Mouse (Mus musculus): ENCODE measurements around the gene Iqcc. TPM values are rescaled to one million over a fixed set of nuclear protein-coding genes. Genes with fewer than 3 reads are reported as not detected.

Iqcc gene
- polyA plus RNA-seq, 1 experiment from 2014 or later, result 28.2 TPM

GRCm38 (mm10) chr4:129588865-129589264, 30.0 kb downstream of the Iqcc start:
- peaks cover 27% of the 10 kb centered on the region for H3K36me3 ChIP-seq (ENCODE audit: control insufficient read depth, insufficient read depth, low read length)
- no peak overlapping the region for H3K27ac ChIP-seq (ENCODE audit: low read depth, low read length)
- WGBS, result 72% methylated on average over 4 of the region's 4 CpGs
- H3K9ac ChIP-seq (replicated peaks; ENCODE audit: low read depth, low read length), result no peak overlapping the region
- no peak overlapping the region for H3K4me2 ChIP-seq (ENCODE audit: low read depth, low read length)
- no peak overlapping the region for H3K4me3 ChIP-seq (ENCODE audit: low read depth, low read length)
- no peak for ATAC-seq (ENCODE audit: low read depth)
- H3K27me3 ChIP-seq (ENCODE audit: control insufficient read depth, insufficient read depth, low read length), result no peaks in the 10 kb centered on the region
- H3K9me3 ChIP-seq (ENCODE audit: control insufficient read depth, low read length), result no peaks in the 10 kb centered on the region
- no peaks in the 10 kb centered on the region for H3K4me1 ChIP-seq (ENCODE audit: control insufficient read depth, insufficient read depth, low read length)

GRCm38 (mm10) chr4:129586943-129587342, 32.0 kb downstream of the Iqcc start:
- no peak for ATAC-seq (ENCODE audit: low read depth)
- H3K4me2 ChIP-seq (ENCODE audit: low read depth, low read length), result no peak overlapping the region
- peaks cover 18% of the 10 kb centered on the region; the same call in 1 of the 2 replicates for H3K36me3 ChIP-seq (ENCODE audit: control insufficient read depth, insufficient read depth, low read length)
- H3K9me3 ChIP-seq (ENCODE audit: control insufficient read depth, low read length), result no peaks in the 10 kb centered on the region
- WGBS, result 36% methylated on average over 1 of the region's 1 CpGs
- no peak overlapping the region for H3K9ac ChIP-seq (replicated peaks; ENCODE audit: low read depth, low read length)
- H3K4me3 ChIP-seq (ENCODE audit: low read depth, low read length), result no peak overlapping the region
- H3K27ac ChIP-seq (ENCODE audit: low read depth, low read length), result no peak overlapping the region
- no peaks in the 10 kb centered on the region for H3K4me1 ChIP-seq (ENCODE audit: control insufficient read depth, insufficient read depth, low read length)
- H3K27me3 ChIP-seq (ENCODE audit: control insufficient read depth, insufficient read depth, low read length), result no peaks in the 10 kb centered on the region

GRCm38 (mm10) chr4:129585773-129586172, 33.1 kb downstream of the Iqcc start:
- H3K4me2 ChIP-seq (ENCODE audit: low read depth, low read length), result no peak overlapping the region
- H3K27me3 ChIP-seq (ENCODE audit: control insufficient read depth, insufficient read depth, low read length), result no peaks in the 10 kb centered on the region
- no peak overlapping the region for H3K9ac ChIP-seq (replicated peaks; ENCODE audit: low read depth, low read length)
- peaks cover 6% of the 10 kb centered on the region; the same call in 1 of the 2 replicates for H3K36me3 ChIP-seq (ENCODE audit: control insufficient read depth, insufficient read depth, low read length)
- no peak overlapping the region for H3K4me3 ChIP-seq (ENCODE audit: low read depth, low read length)
- 76% methylated on average over 9 of the region's 9 CpGs for WGBS
- ATAC-seq (ENCODE audit: low read depth), result no peak
- no peak overlapping the region for H3K27ac ChIP-seq (ENCODE audit: low read depth, low read length)
- no peaks in the 10 kb centered on the region for H3K9me3 ChIP-seq (ENCODE audit: control insufficient read depth, low read length)
- no peaks in the 10 kb centered on the region for H3K4me1 ChIP-seq (ENCODE audit: control insufficient read depth, insufficient read depth, low read length)

- ATAC-seq (ENCODE audit: low read depth), result peak; percentile 63
- Histone ChIP-seq H3K4me1 (ENCODE audit: control insufficient read depth, insufficient read depth, low read length) (no peaks in the 10 kb centered on the region), H3K4me2 (ENCODE audit: low read depth, low read length) (peak overlapping the region; percentile 48)
Observed at GRCm38 (mm10) chr4:129584884-129585608, 33.9 kb downstream of the Iqcc start.

GRCm38 (mm10) chr4:129584370-129584769, 34.5 kb downstream of the Iqcc start:
- no peak overlapping the region for H3K27ac ChIP-seq (ENCODE audit: low read depth, low read length)
- no peak overlapping the region for H3K4me3 ChIP-seq (ENCODE audit: low read depth, low read length)
- no peaks in the 10 kb centered on the region for H3K36me3 ChIP-seq (ENCODE audit: control insufficient read depth, insufficient read depth, low read length)
- no peak for ATAC-seq (ENCODE audit: low read depth)
- 82% methylated on average over 1 of the region's 1 CpGs for WGBS
- no peaks in the 10 kb centered on the region for H3K9me3 ChIP-seq (ENCODE audit: control insufficient read depth, low read length)
- no peaks in the 10 kb centered on the region for H3K4me1 ChIP-seq (ENCODE audit: control insufficient read depth, insufficient read depth, low read length)
- H3K27me3 ChIP-seq (ENCODE audit: control insufficient read depth, insufficient read depth, low read length), result no peaks in the 10 kb centered on the region
- no peak overlapping the region for H3K9ac ChIP-seq (replicated peaks; ENCODE audit: low read depth, low read length)
- peak overlapping the region; percentile 48; the same call in 1 of the 2 replicates for H3K4me2 ChIP-seq (ENCODE audit: low read depth, low read length)

More at GRCm38 (mm10) chr4:129584884-129585608, 33.9 kb downstream of the Iqcc start:
- peak overlapping the region; percentile 25; the same call in 1 of the 2 replicates for H3K9ac ChIP-seq (replicated peaks; ENCODE audit: low read depth, low read length)
- 3% methylated on average over 36 of the region's 36 CpGs for WGBS
- no peak overlapping the region for H3K27ac ChIP-seq (ENCODE audit: low read depth, low read length)
- H3K27me3 ChIP-seq (ENCODE audit: control insufficient read depth, insufficient read depth, low read length), result no peaks in the 10 kb centered on the region
- no peaks in the 10 kb centered on the region for H3K36me3 ChIP-seq (ENCODE audit: control insufficient read depth, insufficient read depth, low read length)
- H3K9me3 ChIP-seq (ENCODE audit: control insufficient read depth, low read length), result no peaks in the 10 kb centered on the region
- H3K4me3 ChIP-seq (ENCODE audit: low read depth, low read length), result peak overlapping the region; percentile 22

- Histone ChIP-seq H3K4me3 (ENCODE audit: low read depth, low read length) (no peak overlapping the region), H3K27me3 (ENCODE audit: control insufficient read depth, insufficient read depth, low read length) (no peaks in the 10 kb centered on the region), H3K9me3 (ENCODE audit: control insufficient read depth, low read length) (no peaks in the 10 kb centered on the region), H3K36me3 (ENCODE audit: control insufficient read depth, insufficient read depth, low read length) (no peaks in the 10 kb centered on the region), H3K4me1 (ENCODE audit: control insufficient read depth, insufficient read depth, low read length) (no peaks in the 10 kb centered on the region), H3K4me2 (ENCODE audit: low read depth, low read length) (no peak overlapping the region), H3K27ac (ENCODE audit: low read depth, low read length) (no peak overlapping the region), H3K9ac (replicated peaks; ENCODE audit: low read depth, low read length) (no peak overlapping the region)
- no peak for ATAC-seq (ENCODE audit: low read depth)
- WGBS, result 80% methylated on average over 1 of the region's 1 CpGs
Observed at GRCm38 (mm10) chr4:129582251-129582650, 36.6 kb downstream of the Iqcc start.

- no peak for ATAC-seq (ENCODE audit: low read depth)
- Histone ChIP-seq H3K27ac (ENCODE audit: low read depth, low read length) (no peak overlapping the region), H3K9me3 (ENCODE audit: control insufficient read depth, low read length) (no peaks in the 10 kb centered on the region), H3K9ac (replicated peaks; ENCODE audit: low read depth, low read length) (no peak overlapping the region), H3K4me3 (ENCODE audit: low read depth, low read length) (no peak overlapping the region), H3K36me3 (ENCODE audit: control insufficient read depth, insufficient read depth, low read length) (no peaks in the 10 kb centered on the region), H3K4me1 (ENCODE audit: control insufficient read depth, insufficient read depth, low read length) (no peaks in the 10 kb centered on the region; the same call in 1 of the 2 replicates), H3K27me3 (ENCODE audit: control insufficient read depth, insufficient read depth, low read length) (no peaks in the 10 kb centered on the region), H3K4me2 (ENCODE audit: low read depth, low read length) (no peak overlapping the region)
- WGBS, result 78% methylated on average over 7 of the region's 7 CpGs
Observed at GRCm38 (mm10) chr4:129580347-129580746, 38.6 kb downstream of the Iqcc start.

- Histone ChIP-seq H3K9ac (replicated peaks; ENCODE audit: low read depth, low read length) (no peak within 1 kb of the TSS), H3K4me2 (ENCODE audit: low read depth, low read length) (no peak within 1 kb of the TSS)
Observed at GRCm38 (mm10) chr4:129578466-129578865, 40.4 kb downstream of the Iqcc start, which contains the start of gene Fam167b. Fam167b (minus strand) TSS chr4:129578549.

GRCm38 (mm10) chr4:129577688-129578087, 41.2 kb downstream of the Iqcc start:
- no peaks in the 10 kb centered on the region for H3K27me3 ChIP-seq (ENCODE audit: control insufficient read depth, insufficient read depth, low read length)
- no peaks in the 10 kb centered on the region for H3K9me3 ChIP-seq (ENCODE audit: control insufficient read depth, low read length)
- H3K9ac ChIP-seq (replicated peaks; ENCODE audit: low read depth, low read length), result no peak overlapping the region
- no peak overlapping the region for H3K4me3 ChIP-seq (ENCODE audit: low read depth, low read length)
- no peaks in the 10 kb centered on the region; the same call in 1 of the 2 replicates for H3K4me1 ChIP-seq (ENCODE audit: control insufficient read depth, insufficient read depth, low read length)
- H3K27ac ChIP-seq (ENCODE audit: low read depth, low read length), result no peak overlapping the region
- no peaks in the 10 kb centered on the region for H3K36me3 ChIP-seq (ENCODE audit: control insufficient read depth, insufficient read depth, low read length)
- no peak overlapping the region for H3K4me2 ChIP-seq (ENCODE audit: low read depth, low read length)
- 83% methylated on average over 7 of the region's 7 CpGs for WGBS
- no peak for ATAC-seq (ENCODE audit: low read depth)

More at GRCm38 (mm10) chr4:129578466-129578865, 40.4 kb downstream of the Iqcc start, which contains the start of gene Fam167b:
- no peaks in the 10 kb centered on the region for H3K9me3 ChIP-seq (ENCODE audit: control insufficient read depth, low read length)
- H3K4me1 ChIP-seq (ENCODE audit: control insufficient read depth, insufficient read depth, low read length), result no peaks in the 10 kb centered on the region; the same call in 1 of the 2 replicates
- H3K27me3 ChIP-seq (ENCODE audit: control insufficient read depth, insufficient read depth, low read length), result no peaks in the 10 kb centered on the region
- H3K4me3 ChIP-seq (ENCODE audit: low read depth, low read length), result no peak within 1 kb of the TSS
- H3K27ac ChIP-seq (ENCODE audit: low read depth, low read length), result no peak within 1 kb of the TSS
- no peaks in the 10 kb centered on the region for H3K36me3 ChIP-seq (ENCODE audit: control insufficient read depth, insufficient read depth, low read length)
- ATAC-seq (ENCODE audit: low read depth), result no peak
- 78% methylated on average over 5 of the region's 5 CpGs for WGBS

Measured in neural tube, embryonic 14.5 days (tissue).